Mouse (Mus musculus) midbrain, postnatal 0 days (tissue): ENCODE data around the gene Rbbp5. TPM values are rescaled to one million over a fixed set of nuclear protein-coding genes. Genes with fewer than 3 reads are reported as not detected.

ENCODE experiments used
- ATAC-seq: fragments of 200-750 bp; cut with Nextera tagmentation; 2 replicates; pipeline ENCODE4 v1.8.0; 2017; ENCODE audit warnings: moderate number of reproducible peaks, mild to moderate bottlenecking, moderate TSS enrichment, moderate library complexity; ENCODE audit not compliant: low FRiP score
- DNase-seq: peaks from one replicate; pipeline ENCODE4 v3.0.0-alpha.2; 2015; ENCODE audit warnings: low spot score
- H3K27ac ChIP-seq: fragments of 300-500 bp; sonication (generic); 2 replicates; pipeline ENCODE4 v1.5.1; 2014; ENCODE audit warnings: low read depth, mild to moderate bottlenecking, low read length, mixed read lengths
- H3K27me3 ChIP-seq: fragments of 300-500 bp; sonication (generic); 2 replicates; pipeline ENCODE4 v1.6.1; 2014; ENCODE audit warnings: low read length, control low read depth, mixed read lengths; ENCODE audit not compliant: insufficient read depth
- H3K36me3 ChIP-seq: fragments of 300-500 bp; sonication (generic); 2 replicates; pipeline ENCODE4 v1.6.1; 2014; ENCODE audit warnings: low read length, control low read depth, mixed read lengths; ENCODE audit not compliant: insufficient read depth
- H3K4me1 ChIP-seq: fragments of 300-500 bp; sonication (generic); 2 replicates; pipeline ENCODE4 v1.6.1; 2014; ENCODE audit warnings: mild to moderate bottlenecking, control low read depth, antibody characterized with exemption, low read length, mixed read lengths; ENCODE audit not compliant: insufficient read depth
- H3K4me2 ChIP-seq: fragments of 300-500 bp; sonication (generic); 2 replicates; pipeline ENCODE4 v1.6.1; 2014; ENCODE audit warnings: low read depth, mild to moderate bottlenecking, low read length, mixed read lengths; ENCODE audit not compliant: poor library complexity, severe bottlenecking
- H3K4me3 ChIP-seq: fragments of 300-500 bp; sonication (generic); 2 replicates; pipeline ENCODE4 v1.5.1; 2014; ENCODE audit warnings: low read depth, mild to moderate bottlenecking, low read length, moderate library complexity
- H3K9ac ChIP-seq: fragments of 300-500 bp; sonication (generic); replicated peaks from 2 replicates; pipeline ENCODE4 v1.6.1; 2014; ENCODE audit warnings: mild to moderate bottlenecking, low read length, moderate library complexity, mixed read lengths; ENCODE audit not compliant: poor library complexity, severe bottlenecking
- H3K9me3 ChIP-seq: fragments of 300-500 bp; sonication (generic); 2 replicates; pipeline ENCODE4 v1.6.1; 2016; ENCODE audit warnings: low read length, control low read depth
- CTCF ChIP-seq: IDR thresholded peaks from 2 replicates; pipeline ENCODE4 v1.5.1; 2016; ENCODE audit warnings: antibody characterized with exemption, mild to moderate bottlenecking
- WGBS: fragments of 180-500 bp; shearing (Covaris S2); extraction: QIAGEN DNeasy Blood & Tissue Kit; methylation state at CpG from one replicate; pipeline ENCODE4 v1.1.7; 2014; 5-methylcytosine and 5-hydroxymethylcytosine counted together
- polyA plus RNA-seq: library from polyadenylated mRNA; unstranded; fragments of >200 nt; fragmentation: Nextera tagmentation; extraction: Ambion mirVana; gene quantifications from 2 replicates; pipeline ENCODE4 v1.2.1, GENCODE M21; 2015
- total RNA-seq: library from RNA; depleted of rRNA; stranded (reverse); fragments of >200 nt; gene quantifications from 2 replicates; pipeline ENCODE4 v1.2.3, GENCODE M21; 2014

Gene Rbbp5
- total and polyA plus RNA-seq, 2 experiments from 2014 or later, result 22.6 to 25.8 TPM

DNA sequence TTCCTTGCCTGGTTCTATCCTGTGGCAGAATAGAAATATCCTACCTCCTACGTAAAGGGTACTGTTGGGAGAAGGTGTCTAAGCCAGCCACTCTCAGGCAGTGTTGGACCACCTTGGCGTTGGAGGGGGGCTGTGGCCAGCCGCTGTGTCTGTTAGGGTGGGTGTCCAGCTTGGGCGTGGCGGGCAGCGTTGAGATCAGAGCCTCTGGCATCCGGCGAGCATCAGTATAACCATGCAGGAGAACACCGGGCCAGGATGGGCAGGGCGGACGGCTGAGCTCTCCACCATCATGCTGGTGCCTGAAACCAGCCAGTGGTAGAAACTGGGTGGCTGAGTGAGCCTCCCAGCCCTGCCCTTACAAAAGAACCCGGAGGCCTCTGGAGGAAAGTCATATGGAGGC lies 38.2 kb downstream of the Rbbp5 start:
- Histone ChIP-seq H3K27ac (no peak overlapping the region), H3K4me1 (no peaks in the 10 kb centered on the region), H3K27me3 (no peaks in the 10 kb centered on the region), H3K4me2 (no peak overlapping the region), H3K9me3 (no peaks in the 10 kb centered on the region), H3K36me3 (peaks cover 48% of the 10 kb centered on the region), H3K4me3 (no peak overlapping the region), H3K9ac (no peak overlapping the region)
- 94% methylated on average over 12 of the region's 12 CpGs for WGBS
- ATAC-seq, result no peak
- DNase-seq, result no peak
- no peak for TF ChIP-seq CTCF

DNA sequence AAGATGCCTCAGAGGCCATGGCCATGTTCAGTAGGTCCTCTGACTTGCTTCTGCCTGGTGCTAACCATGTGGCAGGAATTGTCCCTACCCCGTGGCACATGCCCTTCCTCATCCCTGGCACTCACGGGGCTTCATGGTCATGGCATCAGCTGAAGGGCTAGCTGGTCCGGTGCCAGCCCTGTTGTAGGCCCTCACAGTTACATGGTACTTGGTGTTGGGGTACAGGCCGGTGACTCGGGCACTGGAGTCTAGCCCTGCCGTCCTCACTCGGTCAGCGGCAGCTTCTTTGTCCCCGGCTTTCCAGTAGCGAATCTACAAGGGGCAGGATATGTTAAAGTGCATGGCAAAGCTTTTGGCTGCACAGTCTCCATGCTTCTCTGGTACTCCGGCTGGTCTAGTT lies 39.6 kb downstream of the Rbbp5 start:
- no peak overlapping the region for H3K4me3 ChIP-seq
- H3K9me3 ChIP-seq, result no peaks in the 10 kb centered on the region
- no peak overlapping the region for H3K4me2 ChIP-seq
- 92% methylated on average over 11 of the region's 11 CpGs for WGBS
- H3K9ac ChIP-seq, result no peak overlapping the region
- no peaks in the 10 kb centered on the region for H3K4me1 ChIP-seq
- TF ChIP-seq CTCF, result no peak
- no peak for DNase-seq
- ATAC-seq, result no peak
- H3K27ac ChIP-seq, result no peak overlapping the region
- peaks cover 56% of the 10 kb centered on the region for H3K36me3 ChIP-seq
- H3K27me3 ChIP-seq, result no peaks in the 10 kb centered on the region

DNA sequence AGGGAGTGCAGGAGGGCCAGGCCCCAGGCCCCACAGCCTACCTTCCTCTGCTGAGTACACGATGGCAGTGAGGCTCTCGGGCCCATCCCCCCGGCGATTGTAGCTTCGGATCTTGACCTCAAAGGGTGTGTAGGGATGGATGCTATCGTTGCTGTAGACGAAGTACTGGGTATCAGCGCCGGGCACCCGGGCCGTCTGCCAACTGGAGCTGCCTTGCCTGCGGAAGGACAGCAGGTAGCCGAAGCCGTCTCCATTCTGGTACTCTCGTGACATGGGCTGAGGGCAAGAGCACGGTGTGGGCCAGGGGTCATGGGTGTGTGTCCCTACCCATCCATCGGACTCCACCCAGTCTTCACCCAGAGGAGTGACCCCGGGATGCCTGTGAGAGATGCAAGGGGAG lies 41.5 kb downstream of the Rbbp5 start:
- no peak for DNase-seq
- H3K4me1 ChIP-seq, result no peaks in the 10 kb centered on the region
- H3K36me3 ChIP-seq, result peaks cover 69% of the 10 kb centered on the region
- 81% methylated on average over 18 of the region's 18 CpGs for WGBS
- H3K9me3 ChIP-seq, result no peaks in the 10 kb centered on the region
- ATAC-seq, result no peak
- no peak overlapping the region for H3K4me2 ChIP-seq
- no peak for TF ChIP-seq CTCF
- no peak overlapping the region for H3K27ac ChIP-seq
- no peak overlapping the region for H3K9ac ChIP-seq
- no peaks in the 10 kb centered on the region for H3K27me3 ChIP-seq
- no peak overlapping the region for H3K4me3 ChIP-seq

DNA sequence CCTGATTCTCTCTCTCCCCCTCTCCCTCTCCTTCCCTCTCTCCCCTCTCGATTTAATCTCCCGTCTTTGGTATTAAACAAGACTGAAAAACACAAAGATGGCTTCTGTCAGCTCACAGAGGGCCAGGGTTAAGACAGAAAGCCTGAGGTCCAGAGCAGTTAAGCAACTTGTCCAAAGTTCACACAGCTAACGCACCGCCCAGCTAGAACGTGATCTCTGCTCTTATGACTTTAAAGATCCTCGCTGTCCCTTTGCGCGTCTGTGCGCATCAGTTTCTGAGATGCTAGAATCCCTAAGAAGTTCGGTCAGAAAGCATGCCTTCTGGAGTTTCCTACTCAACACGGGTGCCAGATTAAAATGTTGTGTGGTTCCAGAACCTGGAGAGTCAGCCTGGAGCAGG lies 42.6 kb downstream of the Rbbp5 start:
- DNase-seq, result no peak
- no peak overlapping the region for H3K9ac ChIP-seq
- no peak for ATAC-seq
- no peak overlapping the region for H3K4me2 ChIP-seq
- no peaks in the 10 kb centered on the region for H3K4me1 ChIP-seq
- TF ChIP-seq CTCF, result no peak
- whole genome bisulfite sequencing, result 87% methylated on average over 11 of the region's 11 CpGs
- no peaks in the 10 kb centered on the region for H3K9me3 ChIP-seq
- H3K4me3 ChIP-seq, result no peak overlapping the region
- H3K36me3 ChIP-seq, result peaks cover 59% of the 10 kb centered on the region
- no peaks in the 10 kb centered on the region for H3K27me3 ChIP-seq
- H3K27ac ChIP-seq, result no peak overlapping the region

DNA sequence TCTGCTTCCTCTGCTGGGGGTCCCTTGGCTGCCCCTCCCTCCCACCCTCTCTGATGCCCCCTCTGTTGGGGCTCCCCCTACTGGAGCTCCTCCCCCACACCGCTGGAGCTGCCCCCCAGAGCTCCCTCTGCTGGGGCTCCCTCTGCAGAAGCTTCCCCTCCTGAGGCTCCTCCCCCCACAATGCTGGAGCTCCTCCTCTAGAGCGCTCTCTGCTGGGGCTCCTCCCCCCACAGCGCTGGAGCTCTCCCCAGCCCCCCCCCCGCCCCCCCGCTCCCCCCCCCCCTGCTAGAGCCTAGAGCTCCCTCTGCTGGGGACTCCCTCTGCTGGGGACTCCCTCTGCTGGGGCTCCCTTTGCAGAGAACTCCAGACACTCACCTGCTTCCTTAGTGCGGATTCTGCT lies 43.6 kb downstream of the Rbbp5 start:
- ATAC-seq, result peak; percentile 21; the same call in 1 of the 2 replicates
- Histone ChIP-seq H3K36me3 (peaks cover 55% of the 10 kb centered on the region), H3K9me3 (no peaks in the 10 kb centered on the region), H3K4me3 (no peak overlapping the region), H3K4me2 (no peak overlapping the region), H3K27ac (no peak overlapping the region), H3K9ac (no peak overlapping the region), H3K4me1 (no peaks in the 10 kb centered on the region), H3K27me3 (no peaks in the 10 kb centered on the region)
- peak; percentile 65 for DNase-seq
- WGBS, result 26% methylated on average over 3 of the region's 6 CpGs
- peak; percentile 53 for TF ChIP-seq CTCF

DNA sequence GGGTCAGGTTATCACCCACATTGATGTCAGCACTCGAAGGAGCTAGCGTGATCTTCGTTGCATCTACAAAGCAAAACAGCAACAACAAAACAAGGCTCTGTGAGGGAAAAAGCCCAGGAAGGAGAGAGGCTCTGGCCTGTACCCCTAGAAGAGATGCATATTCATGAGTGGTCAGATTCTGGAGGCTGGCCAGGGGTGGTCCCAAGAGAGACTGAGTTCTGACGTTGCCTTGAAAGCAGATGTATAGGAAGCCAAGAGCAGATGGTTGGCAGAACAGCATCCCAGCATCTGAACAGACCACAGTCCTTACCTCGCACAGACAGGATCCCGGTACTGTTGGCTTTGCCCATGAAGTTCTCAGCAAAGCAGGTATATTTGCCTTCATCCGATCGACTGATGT lies 45.9 kb downstream of the Rbbp5 start:
- H3K27ac ChIP-seq, result no peak overlapping the region
- no peak for ATAC-seq
- peaks cover 56% of the 10 kb centered on the region for H3K36me3 ChIP-seq
- H3K4me1 ChIP-seq, result no peaks in the 10 kb centered on the region
- H3K27me3 ChIP-seq, result no peaks in the 10 kb centered on the region
- DNase-seq, result peak; percentile 50
- H3K4me2 ChIP-seq, result no peak overlapping the region
- WGBS, result 79% methylated on average over 8 of the region's 8 CpGs
- no peak overlapping the region for H3K4me3 ChIP-seq
- H3K9me3 ChIP-seq, result no peaks in the 10 kb centered on the region
- no peak overlapping the region for H3K9ac ChIP-seq
- TF ChIP-seq CTCF, result no peak
